Mouse (Mus musculus) E14TG2a.4 (cell line): ENCODE results near the gene Lnx2.

Experiments used
- H3K27me3 ChIP-seq: 2 replicates; pipeline ENCODE4 v1.6.1; 2014; ENCODE audit warnings: low read length, control low read depth; ENCODE audit not compliant: insufficient read depth
- H3K36me3 ChIP-seq: 2 replicates; pipeline ENCODE4 v1.6.1; 2014; ENCODE audit warnings: low read length, control low read depth; ENCODE audit not compliant: insufficient read depth
- H3K4me1 ChIP-seq: replicated peaks from 2 replicates; pipeline ENCODE4 v1.6.1; 2014; ENCODE audit warnings: low read depth, low read length, control low read depth
- H3K4me3 ChIP-seq: replicated peaks from 2 replicates; pipeline ENCODE4 v1.5.1; 2014; ENCODE audit warnings: mild to moderate bottlenecking, low read length
- H3K9me3 ChIP-seq: 2 replicates; pipeline ENCODE4 v1.6.1; 2014; ENCODE audit warnings: low read length, control low read depth
- CTCF ChIP-seq: conservative IDR thresholded peaks from 2 replicates; pipeline ENCODE4 v1.5.1; 2014; ENCODE audit warnings: low read length
- NANOG ChIP-seq: IDR thresholded peaks from 2 replicates; pipeline ENCODE4 v1.6.1; 2014; ENCODE audit warnings: borderline replicate concordance, low read length, mixed read lengths
- POU5F1 ChIP-seq: IDR thresholded peaks from 2 replicates; pipeline ENCODE4 v1.6.1; 2014; ENCODE audit warnings: low read length, borderline replicate concordance

Lnx2 gene

DNA sequence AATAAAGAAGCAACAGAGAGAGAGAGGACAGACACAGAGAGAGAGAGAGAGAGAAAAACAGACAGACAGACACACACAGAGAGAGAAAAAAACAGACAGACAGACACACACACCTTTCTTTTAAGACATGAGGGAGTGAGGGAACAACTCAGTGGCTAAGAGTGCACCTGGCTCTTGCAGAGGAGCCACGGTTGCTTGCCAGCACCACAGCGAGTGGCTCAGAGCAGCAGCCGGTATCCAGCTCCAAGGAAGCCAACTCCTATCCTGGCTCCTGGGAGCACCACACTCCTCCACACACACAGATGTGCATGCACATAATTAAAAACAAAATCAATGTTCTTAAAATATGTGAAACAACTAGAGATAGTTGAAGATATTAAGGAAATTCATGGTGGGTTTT is 30.9 kb upstream of the Lnx2 start:
- Histone ChIP-seq H3K27me3 (no peaks in the 10 kb centered on the region), H3K4me3 (no peak overlapping the region), H3K36me3 (peaks cover 87% of the 10 kb centered on the region), H3K4me1 (peaks cover 38% of the 10 kb centered on the region), H3K9me3 (no peaks in the 10 kb centered on the region)
- TF ChIP-seq POU5F1 = no peak
- no peak for TF ChIP-seq NANOG
- TF ChIP-seq CTCF = no peak

- no peaks in the 10 kb centered on the region for H3K9me3 ChIP-seq
- TF ChIP-seq NANOG (no peak), CTCF (no peak), POU5F1 (no peak)
- peaks cover 98% of the 10 kb centered on the region for H3K36me3 ChIP-seq
- no peaks in the 10 kb centered on the region for H3K27me3 ChIP-seq
- no peak overlapping the region for H3K4me3 ChIP-seq
- H3K4me1 ChIP-seq = peaks cover 19% of the 10 kb centered on the region
Observed at GRCm38 (mm10) chr5:147102295-147102694, 25.9 kb upstream of the Lnx2 start.

GRCm38 (mm10) chr5:147100180-147100579 is 23.8 kb upstream of the Lnx2 start:
- Histone ChIP-seq H3K9me3 (no peaks in the 10 kb centered on the region), H3K27me3 (no peaks in the 10 kb centered on the region), H3K4me1 (peaks cover 21% of the 10 kb centered on the region), H3K4me3 (no peak overlapping the region), H3K36me3 (peaks cover 97% of the 10 kb centered on the region)
- TF ChIP-seq POU5F1 = no peak
- TF ChIP-seq NANOG = no peak
- TF ChIP-seq CTCF = no peak

DNA sequence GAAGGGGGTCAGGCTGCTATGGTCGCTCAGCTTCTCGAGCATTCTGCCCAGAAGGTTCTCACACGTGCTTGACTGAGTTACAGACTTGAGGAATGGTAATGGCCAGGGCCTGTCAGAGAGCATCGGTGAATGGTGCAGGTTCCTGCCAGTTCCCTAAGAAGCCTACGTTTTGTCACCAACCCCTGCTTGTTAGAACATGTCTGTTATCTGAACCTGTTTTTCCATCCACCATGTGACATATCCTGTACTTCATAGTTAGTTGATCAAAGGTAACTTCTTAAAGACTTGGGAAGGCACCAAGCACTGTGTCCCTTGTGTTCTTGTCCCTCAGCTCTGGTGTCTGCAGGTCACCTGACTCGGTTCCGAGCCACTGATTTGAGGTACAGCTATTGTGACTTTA is 22.3 kb upstream of the Lnx2 start:
- Histone ChIP-seq H3K4me3 (no peak overlapping the region), H3K27me3 (no peaks in the 10 kb centered on the region), H3K4me1 (peaks cover 21% of the 10 kb centered on the region), H3K9me3 (no peaks in the 10 kb centered on the region), H3K36me3 (peaks cover 96% of the 10 kb centered on the region)
- TF ChIP-seq NANOG = no peak
- no peak for TF ChIP-seq POU5F1
- no peak for TF ChIP-seq CTCF

GRCm38 (mm10) chr5:147096586-147096985 is 20.2 kb upstream of the Lnx2 start:
- no peaks in the 10 kb centered on the region for H3K27me3 ChIP-seq
- peaks cover 17% of the 10 kb centered on the region; the same call in 1 of the 2 replicates for H3K4me1 ChIP-seq
- H3K36me3 ChIP-seq = peaks cover 90% of the 10 kb centered on the region
- H3K4me3 ChIP-seq = no peak overlapping the region
- H3K9me3 ChIP-seq = no peaks in the 10 kb centered on the region
- TF ChIP-seq CTCF = no peak
- TF ChIP-seq POU5F1 = no peak
- TF ChIP-seq NANOG = no peak

DNA sequence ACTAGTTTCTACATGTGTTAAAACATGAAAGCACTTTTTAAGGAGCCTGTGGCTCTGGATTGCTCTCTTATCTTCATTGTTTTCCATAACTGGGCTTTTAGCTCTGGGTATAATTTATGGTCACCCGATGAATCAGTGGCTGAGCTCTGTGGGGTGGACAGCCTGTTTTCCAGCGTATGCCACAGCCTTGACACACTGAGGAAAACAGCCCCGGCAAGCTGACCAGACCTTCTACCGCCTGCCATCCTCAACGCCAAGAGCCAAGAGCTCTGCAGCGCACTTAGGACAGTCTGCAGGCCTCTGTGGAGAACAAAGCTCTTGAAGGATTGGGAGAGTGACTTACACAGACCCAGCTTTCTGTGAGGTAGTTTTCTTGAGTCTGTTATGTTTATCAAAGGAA is 17.9 kb upstream of the Lnx2 start:
- TF ChIP-seq CTCF = no peak
- TF ChIP-seq NANOG = no peak
- TF ChIP-seq POU5F1 = no peak
- Histone ChIP-seq H3K4me1 (peaks cover 26% of the 10 kb centered on the region), H3K4me3 (no peak overlapping the region), H3K36me3 (peaks cover 84% of the 10 kb centered on the region), H3K27me3 (no peaks in the 10 kb centered on the region), H3K9me3 (no peaks in the 10 kb centered on the region)

- TF ChIP-seq NANOG = no peak
- no peak for TF ChIP-seq POU5F1
- no peak for TF ChIP-seq CTCF
- Histone ChIP-seq H3K9me3 (no peaks in the 10 kb centered on the region), H3K4me1 (peaks cover 17% of the 10 kb centered on the region), H3K27me3 (no peaks in the 10 kb centered on the region), H3K4me3 (no peak overlapping the region), H3K36me3 (peaks cover 79% of the 10 kb centered on the region)
Observed at GRCm38 (mm10) chr5:147092448-147092847, 16.1 kb upstream of the Lnx2 start.

- peaks cover 79% of the 10 kb centered on the region for H3K36me3 ChIP-seq
- no peaks in the 10 kb centered on the region for H3K9me3 ChIP-seq
- no peaks in the 10 kb centered on the region for H3K27me3 ChIP-seq
- H3K4me3 ChIP-seq = no peak overlapping the region
- no peak for TF ChIP-seq POU5F1
- no peak for TF ChIP-seq CTCF
- no peak for TF ChIP-seq NANOG
- H3K4me1 ChIP-seq = peaks cover 29% of the 10 kb centered on the region
Observed at GRCm38 (mm10) chr5:147090256-147090963, 14.0 kb upstream of the Lnx2 start.

DNA sequence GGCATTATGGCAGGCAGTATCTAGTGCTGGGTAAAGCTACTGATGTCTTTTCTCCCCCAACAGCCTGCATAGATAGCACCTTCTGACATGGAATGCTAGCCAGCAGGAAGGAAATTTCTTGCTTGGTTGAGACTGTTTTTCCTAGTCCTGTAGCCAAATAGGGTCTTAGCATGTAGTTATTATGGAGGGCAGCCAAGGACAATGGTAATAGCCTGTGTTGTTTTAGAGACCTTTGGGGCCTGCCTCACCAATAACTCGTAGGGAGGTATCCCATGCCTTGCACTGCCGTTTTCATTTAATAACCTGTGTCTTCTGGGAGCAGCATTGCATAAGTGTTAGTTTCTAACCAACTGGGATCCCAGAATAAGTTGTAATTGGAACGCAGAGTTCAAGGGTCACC is 13.4 kb upstream of the Lnx2 start:
- Histone ChIP-seq H3K36me3 (peaks cover 79% of the 10 kb centered on the region), H3K9me3 (no peaks in the 10 kb centered on the region), H3K4me1 (peaks cover 34% of the 10 kb centered on the region), H3K27me3 (no peaks in the 10 kb centered on the region), H3K4me3 (no peak overlapping the region)
- TF ChIP-seq POU5F1 (no peak), NANOG (no peak), CTCF (no peak)
